Mouse (Mus musculus): ENCODE measurements around the gene Rab34.

- TF ChIP-seq CTCF (IDR thresholded peaks at IDR 0.05; ENCODE audit: low read depth): no peak
- TF ChIP-seq EP300 (optimal IDR thresholded peaks at IDR 0.05): no peak
Observed at GRCm38 (mm10) chr11:78166640-78167039, 21.6 kb upstream of the Rab34 start.
